Mouse (Mus musculus) kidney, adult 2 months (tissue): Measurements from ENCODE around the gene Opn4.

Experiments used
- CTCF ChIP-seq: fragments of 200-500 bp; conservative IDR thresholded peaks from 2 replicates; pipeline ENCODE4 v1.5.1; 2011; ENCODE audit warnings: low read depth, mild to moderate bottlenecking, control low read depth, low read length, moderate library complexity, mixed read lengths; ENCODE audit not compliant: insufficient read depth, insufficient read length
- POLR2A ChIP-seq: fragments of 200-500 bp; IDR thresholded peaks from one replicate; pipeline ENCODE4 v1.6.1; 2011; ENCODE audit warnings: low read depth, low read length, control low read depth

GRCm38 (mm10) chr14:34590743-34591675 is 8.9 kb downstream of the Opn4 start:
- TF ChIP-seq CTCF = no peak
- TF ChIP-seq POLR2A = no peak
